Mouse (Mus musculus) frontal cortex, postnatal 36 days (tissue): ENCODE results near the gene Ndufaf8.
A peak's percentile ranks its signal among the peaks of the same experiment; 100 is the strongest.

Experiments
- DNase-seq, 2 experiments: peaks; one replicate each; pipeline ENCODE4 v3.0.0; 2022; ENCODE audit warnings: low spot score in 2 of 2

Gene Ndufaf8

DNA sequence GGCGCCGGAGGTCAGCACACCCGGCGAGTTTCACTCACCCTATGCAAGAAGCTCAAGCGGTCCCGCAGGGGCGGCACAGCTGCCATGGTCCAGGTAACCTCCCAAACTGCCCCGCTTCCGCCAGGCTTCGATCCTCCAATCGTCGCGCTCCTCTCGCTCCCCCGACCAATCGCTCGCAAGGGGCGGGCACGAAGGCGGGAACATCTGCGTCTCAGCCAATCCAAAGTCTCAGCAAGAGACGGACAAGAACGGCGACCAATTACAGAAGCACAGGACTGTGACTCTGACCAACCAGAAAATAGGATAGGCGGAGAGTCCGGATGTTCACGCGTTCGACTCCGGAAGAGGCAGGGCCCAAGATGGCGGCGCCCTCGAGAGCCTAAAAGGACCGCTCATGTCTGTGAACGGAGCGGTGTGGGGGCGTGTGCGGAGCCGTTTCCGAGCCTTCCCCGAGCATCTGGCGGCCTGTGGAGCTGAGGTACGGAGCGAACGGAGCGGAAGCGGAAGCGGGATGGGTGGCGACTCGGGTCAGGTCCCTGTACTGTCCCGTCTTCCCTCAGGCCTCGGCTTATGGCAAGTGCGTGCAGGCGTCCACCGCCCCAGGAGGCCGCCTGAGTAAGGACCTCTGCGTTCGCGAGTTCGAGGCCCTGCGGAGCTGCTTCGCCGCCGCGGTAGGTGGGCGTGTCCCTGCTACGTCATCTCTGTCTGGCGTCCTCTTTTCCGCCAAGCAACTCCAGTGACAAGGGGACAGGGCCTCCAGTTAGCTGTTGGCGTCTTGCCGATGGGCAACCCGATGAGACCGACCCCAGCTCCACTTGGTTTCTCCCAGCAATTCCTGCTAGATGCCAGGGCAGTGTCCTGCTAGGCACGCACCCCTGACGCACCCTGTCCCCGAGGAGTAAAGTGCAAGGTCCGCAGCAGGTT lies at the start of gene Ndufaf8, which contains the start of gene Tepsin:
Gene Ndufaf8 (plus strand): TSS at position 341 of the 924 bp plus-strand sequence.
Gene Tepsin (minus strand): TSS at position 144 of the 924 bp plus-strand sequence.
- peak; percentile 100 for DNase-seq

DNA sequence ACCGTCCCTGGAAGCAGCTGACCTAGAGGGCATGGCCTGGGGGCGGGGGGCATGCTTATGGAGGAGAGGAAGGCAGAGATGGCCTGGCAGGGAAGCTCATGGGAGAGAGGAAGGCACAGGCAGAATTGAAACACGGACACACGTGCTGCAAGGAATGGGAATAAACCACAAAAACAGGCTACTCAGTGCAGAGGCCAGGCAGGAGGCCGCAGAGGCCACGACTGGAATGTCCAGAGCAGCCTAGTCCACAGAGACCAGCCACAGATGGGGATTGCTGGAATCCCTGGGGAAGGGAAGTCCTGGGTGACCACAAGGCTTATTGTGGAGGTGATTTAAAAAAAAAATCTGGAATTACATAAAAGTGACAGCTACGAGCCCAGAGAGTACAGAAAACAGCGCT lies 49.7 kb upstream of the Ndufaf8 start:
- no peak for DNase-seq

DNA sequence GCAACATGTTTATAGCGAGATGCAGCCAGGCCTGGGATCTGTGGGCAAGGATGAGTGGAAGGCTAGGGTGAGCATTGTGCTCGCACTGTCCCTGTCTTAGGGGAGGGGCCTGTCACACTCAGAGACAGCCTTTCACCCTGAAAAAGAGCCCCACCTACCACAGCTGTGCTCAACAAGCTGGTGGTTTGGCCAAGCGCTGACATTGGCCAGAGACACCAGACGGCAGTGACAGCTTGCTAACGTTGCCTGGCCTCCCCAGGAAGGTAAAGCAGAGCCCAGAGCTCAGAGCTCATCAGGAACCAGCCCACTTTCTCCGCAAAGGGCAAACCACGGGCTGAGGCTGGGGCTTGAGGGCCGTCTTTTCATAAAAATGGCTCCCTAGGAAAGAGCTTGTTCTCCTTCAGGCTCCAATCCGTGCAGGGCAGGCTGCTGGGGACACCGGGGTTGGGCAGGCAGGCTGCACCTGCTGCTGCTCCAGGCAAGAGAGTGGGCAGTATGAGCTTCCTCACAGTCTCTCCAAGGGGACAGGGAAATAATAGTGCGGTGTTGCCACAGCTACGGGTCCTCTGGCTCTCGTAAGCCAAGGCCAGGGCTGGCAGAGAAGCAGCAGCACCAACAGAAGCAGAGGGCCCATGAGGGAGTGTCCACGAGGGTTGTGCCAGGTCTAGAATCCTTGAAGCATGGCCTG lies 47.5 kb upstream of the Ndufaf8 start:
- no peak for DNase-seq

DNA sequence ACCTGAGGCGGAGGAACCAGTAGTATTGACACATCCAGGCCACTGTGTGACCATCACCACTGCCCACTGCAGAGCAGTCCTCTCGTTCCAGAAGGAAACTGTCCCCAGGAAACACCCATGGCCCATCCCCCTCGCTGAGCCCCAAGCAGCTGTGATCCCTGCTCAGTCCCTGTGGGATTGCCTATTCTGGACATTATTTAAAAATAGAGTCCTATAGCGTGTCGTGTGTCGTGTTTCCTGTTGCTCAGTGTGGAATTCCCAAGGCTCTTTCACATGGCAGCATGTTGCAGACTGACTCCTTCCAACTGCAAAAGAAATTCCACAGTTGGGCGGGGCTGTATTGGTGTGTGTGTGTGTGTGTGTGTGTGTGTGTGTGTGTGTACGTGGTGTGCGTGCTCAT lies 46.5 kb upstream of the Ndufaf8 start:
- DNase-seq: no peak

DNA sequence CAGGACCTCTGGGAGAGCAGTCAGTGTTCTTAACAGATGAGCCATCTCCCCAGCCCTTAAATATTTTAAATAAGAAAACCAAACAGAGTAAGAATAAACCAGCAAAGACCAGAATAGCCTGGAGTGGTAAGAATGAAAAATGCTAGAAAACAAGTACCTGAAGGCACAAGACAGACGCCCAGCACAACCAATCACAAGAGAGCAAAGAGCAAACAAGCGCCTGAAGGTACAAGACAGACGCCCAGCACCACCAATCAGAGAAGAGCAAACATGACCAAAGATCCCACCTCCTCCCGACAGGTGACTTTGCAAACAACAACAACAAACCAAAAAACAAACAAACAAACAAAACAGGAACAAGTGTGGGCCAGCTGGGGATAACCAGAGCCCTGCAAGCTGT lies 44.9 kb upstream of the Ndufaf8 start:
- no peak for DNase-seq

DNA sequence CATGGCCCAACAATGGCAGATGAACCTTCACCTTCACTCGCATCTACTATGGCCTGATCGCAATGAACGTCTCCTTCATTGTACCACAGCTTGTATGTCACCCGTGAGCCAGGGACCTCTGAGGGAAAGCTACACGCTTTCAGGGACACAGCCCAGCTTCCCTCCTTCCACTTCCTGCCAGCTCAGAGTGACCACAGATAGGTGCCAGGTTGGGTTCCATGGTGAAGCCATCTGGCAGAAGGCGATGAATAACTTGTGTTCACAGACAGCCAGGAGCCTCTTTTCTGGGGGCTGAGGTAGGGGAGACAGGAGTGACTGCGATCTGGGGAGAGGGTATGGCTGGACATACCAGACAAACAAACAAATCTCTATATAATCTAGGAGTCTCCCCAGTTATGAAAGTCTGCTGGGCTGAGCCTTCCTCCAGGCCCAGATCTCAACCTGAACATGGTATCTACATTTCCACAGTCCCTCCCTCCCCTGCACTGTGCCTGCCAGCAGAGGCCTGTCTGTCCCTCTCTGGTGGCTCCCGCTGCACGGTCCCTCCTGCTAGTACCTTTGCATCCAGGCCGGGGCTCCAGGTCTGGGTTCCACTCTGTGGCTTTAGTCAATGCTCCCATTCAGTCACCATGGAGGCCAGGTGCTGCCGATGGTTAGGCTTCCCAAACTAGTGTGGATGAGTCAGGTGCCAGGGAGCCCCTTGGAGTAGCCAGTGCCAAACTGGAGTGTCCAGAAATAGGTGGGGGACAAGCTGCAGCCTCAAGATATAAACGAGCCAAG lies 42.6 kb upstream of the Ndufaf8 start:
- no peak for DNase-seq

DNA sequence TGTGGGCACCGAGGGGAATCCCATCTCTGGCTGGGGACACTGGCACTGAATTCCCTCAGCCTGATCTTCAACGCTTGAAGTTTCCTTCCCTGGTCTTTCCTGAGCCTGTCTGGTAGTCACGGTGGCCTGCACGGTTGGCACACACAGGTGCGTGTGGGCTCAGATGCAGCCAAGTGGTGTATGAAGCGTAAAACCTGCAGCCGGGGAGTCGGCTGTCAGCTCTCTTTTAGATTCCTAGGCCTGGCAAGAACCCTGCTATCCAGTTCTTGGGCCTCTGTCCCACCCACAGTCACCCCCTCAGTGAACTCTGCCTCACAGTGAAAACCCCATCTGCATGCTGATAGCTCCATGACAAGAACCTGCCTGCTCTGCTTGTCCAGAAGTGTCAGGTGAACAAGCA lies 38.1 kb upstream of the Ndufaf8 start:
- no peak for DNase-seq

DNA sequence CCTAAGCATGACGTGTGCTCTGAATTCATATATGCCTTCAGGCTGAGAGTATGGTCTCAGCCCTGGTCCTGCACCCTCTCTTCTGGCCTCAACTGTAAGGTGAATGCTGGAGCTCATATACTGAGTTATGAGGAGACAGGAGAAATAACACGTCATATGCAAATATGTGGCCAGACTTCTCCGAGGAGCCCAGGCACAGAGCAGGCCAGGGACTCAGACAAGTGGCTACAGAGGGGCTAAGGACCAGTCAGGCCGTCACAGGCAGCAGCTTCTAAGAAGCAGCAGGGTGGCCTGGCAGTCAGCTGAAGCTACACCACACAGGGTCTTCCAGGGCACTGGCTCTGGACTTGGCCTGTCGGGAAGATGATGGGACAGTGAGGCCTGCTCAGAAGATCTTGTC lies 35.4 kb upstream of the Ndufaf8 start:
- DNase-seq: no peak

DNA sequence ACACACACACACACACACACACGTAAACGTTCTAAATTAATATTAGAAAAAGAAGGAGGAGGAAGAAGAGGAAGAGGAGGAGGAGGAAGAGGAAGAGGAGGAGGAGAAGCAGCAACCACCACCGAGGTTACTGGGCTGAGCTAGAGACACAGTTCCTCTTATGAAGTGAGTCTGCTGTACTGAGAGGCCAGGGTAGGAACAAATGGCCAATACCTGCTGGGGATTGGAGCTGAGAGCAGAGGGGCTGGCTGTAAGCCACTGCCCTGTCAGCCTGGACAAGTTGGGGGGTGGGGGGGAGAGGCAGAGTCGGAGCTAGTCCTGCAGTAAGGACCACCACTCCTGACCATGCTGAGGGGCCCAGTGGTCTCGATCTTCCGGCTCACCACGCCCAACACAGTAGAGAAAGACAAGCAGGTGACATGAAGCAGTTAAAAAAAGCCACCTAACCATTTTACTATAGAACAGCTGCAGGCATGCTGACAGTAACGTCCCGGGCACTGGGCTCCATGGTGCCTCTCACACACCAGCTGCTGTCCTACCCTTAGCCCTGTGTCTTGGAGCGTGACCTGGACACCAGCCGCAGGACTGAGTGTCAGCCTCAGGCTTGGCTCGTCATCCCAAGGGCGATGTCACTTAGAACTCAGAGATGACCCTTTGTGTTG lies 34.6 kb upstream of the Ndufaf8 start:
- DNase-seq: no peak

DNA sequence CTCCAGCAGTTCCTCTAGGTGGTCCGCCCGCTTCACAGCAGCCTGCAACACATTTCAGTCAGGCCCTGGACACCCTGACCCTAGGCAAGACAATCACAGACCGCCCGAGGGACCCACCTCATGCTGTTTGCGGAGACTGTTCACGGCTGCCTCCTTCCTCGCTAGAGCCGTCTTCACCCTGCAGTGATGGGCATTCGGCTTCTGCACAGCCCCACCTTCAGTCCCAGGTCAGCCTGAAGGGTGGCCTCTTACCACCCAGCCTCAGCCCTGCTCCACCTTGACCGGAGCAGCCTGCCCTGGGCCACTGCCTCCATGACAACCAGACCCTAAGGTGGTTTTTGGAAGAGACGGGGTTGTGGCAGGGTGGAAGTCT lies 34.1 kb upstream of the Ndufaf8 start:
- DNase-seq: no peak

DNA sequence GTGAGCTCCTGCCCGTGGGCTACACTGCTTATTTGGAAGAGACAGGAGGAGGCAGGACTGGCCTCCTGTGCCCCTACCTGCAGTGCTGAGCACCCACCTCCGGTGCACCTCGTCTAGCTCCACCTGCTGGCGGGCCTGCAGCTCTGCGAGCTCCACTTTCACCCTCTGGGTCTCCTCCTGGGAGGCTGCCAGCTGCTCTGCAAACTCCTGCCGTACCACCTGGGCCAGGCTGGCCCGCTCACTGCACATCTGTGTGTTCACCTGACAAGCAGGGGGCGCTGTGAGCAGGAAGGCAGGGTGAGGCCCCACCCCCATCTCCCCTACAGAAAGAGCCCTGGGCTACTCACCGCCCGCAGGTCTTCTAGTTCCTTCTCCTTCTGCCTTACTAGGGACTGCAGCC lies 33.4 kb upstream of the Ndufaf8 start:
- DNase-seq: peak; percentile 40 to 46

DNA sequence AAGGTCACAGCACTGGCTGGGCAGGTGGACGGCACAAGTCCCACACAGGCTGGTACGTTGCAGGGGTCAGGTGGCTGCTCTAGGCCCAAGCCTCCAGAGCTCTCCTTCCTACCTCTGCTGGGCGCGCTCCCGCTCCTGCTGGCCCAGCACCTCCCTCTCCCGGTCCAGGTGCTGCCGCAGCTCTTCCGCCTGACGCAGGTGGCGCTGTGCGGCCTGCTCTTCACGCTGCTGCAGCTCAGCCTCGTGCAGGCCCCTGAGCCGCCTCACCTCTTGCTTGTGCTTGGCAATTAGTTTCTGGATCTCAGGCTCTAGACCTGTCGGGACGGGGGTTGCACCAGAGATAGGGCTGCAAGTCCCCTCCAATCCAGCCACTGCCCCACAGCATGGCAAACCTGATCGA lies 30.9 kb upstream of the Ndufaf8 start:
- no peak for DNase-seq

DNA sequence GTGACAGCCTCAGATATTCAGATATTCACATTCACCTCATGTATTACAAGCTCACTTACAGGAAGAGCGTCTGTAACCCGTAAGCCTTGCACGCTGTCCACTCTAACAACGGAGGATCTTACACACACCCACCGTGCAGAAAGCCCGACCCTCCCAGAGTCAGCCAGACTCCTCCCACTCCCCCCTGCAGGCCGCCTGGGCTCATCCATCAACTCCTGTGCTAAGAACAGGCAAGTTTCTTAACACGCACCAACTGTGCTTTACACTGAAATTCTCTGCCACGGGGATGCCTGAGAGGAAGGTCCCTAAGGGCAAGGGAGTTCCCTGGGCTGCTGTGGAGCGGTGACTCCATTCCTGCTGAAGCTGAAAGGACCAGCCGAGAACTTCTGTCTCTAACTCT lies 29.5 kb upstream of the Ndufaf8 start:
- DNase-seq: no peak

DNA sequence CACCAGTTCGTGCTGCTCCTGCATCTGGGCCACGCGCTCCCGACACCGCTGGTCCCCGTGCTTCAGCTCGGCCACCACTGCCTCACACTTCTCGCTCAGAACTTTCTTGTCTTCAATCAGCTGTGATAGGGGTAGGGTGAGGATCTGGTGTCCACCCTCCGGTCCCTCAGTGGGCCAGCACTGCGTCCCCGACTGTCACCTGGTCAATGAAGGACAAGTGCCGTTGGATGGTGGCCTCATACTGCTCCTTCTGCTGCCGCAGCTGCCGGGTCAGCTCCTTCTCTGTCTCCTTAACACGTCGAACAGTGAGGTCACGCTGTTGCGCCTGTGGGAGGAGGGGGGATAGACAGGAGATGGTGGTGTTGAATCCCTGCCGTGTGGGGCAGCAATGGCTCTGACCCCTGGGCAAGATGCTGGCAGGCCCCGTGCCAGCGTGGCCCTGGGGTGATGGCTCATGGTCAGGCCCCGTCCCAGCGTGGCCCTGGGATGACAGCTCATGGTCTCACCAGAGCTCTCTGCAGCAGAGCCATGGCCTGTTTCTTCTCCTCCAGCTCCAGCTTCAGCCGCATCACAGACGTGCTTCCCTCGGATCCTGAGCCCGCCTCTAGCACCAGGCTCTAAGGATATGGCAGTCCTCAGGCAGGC lies 28.3 kb upstream of the Ndufaf8 start:
- no peak for DNase-seq

DNA sequence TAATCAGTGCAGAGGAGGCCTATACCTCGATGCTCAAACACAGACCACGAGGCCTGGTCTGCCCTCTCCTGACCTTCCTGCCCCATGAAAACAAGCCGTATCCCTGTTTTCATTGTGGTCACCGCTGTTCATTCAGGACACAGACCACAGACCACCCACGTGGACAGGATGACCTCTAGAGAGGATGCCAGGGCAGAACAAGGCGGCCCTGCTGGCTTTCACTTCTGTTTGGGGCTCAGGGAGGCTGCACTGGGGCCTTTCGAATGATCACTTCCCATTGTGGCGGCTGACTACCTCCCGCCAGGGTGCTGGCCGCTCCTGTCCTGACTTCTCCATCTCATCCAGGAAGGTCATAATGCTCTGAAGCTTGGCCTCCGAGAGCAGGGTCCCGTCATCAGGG lies 27.7 kb upstream of the Ndufaf8 start:
- DNase-seq: no peak

DNA sequence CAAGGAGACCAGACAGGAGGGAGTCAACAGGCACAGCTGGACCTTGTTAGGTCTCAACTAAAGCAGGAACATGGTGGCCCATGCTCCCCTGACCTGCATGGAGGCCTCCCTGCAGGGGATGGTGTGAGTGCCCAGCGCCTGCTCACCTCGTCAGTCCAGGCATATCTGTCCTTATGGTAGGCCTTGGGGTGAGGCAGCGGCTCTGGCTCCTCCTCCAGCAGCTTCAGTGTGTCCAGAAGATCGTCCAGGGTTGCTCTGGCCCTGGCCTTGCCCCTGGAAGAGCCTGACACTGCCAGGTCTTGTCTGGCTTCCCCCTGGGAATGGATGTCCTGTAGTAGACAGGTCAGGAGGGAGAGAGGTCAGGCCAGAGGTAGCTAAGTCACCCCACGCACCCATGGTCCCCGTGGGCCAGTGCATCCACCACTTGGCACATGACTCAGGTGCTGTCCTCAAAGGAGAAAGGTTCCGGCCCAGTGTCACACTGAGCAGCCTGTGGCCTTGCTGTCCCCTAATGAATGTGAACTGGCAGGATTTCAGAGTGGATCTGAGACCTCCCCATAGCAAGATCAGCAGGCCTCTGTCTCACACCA lies 26.9 kb upstream of the Ndufaf8 start:
- DNase-seq: no peak

DNA sequence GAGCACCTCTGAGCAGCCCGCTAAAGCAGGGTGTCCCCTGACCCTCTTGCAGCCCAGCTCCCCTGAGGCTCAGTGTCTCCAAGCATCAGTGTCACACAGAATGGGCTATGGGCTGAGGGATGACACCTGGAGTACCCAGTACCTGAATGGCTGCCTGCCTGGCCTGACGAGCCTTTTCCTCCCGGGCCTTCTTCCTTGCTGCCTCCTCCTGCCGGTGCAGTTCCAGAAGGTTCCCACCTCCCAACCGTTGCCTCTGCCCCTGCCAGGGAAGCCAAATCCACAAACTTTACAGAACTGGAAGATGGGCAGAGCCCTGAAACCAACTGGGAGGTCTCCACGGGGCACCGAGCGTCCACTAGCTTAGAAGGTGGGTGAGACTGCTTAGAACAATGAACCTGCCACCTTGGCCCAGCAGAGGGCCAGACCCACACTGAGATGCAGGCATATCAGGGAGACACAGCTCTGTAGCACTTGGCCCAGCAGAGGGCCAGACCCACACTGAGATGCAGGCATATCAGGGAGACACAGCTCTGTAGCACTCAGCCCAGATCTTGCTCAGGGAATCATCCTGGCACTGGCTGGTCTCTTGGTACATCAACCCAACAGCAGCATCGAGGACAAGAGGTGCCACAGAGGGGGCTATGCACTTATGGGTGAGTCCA lies 25.6 kb upstream of the Ndufaf8 start:
- no peak for DNase-seq

DNA sequence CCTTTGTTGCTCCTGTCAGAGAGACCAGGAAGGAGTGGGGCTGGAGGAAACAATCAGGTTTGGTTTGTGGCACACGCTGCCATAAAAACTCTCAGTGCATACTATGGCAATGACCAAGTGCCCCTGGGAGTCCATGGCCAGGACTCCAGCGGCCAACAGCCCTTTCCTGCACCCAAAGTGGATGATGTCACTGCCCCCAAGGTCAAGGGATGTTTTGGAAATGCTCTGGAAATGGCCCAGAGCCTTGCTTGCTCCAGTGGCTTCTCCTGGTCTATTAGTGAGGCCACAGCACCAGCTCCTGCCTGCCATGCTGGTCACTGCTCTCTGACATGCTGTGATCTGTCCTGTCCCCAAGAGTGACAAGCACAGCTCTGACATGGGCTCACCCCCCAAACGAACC lies 22.5 kb upstream of the Ndufaf8 start:
- no peak for DNase-seq

DNA sequence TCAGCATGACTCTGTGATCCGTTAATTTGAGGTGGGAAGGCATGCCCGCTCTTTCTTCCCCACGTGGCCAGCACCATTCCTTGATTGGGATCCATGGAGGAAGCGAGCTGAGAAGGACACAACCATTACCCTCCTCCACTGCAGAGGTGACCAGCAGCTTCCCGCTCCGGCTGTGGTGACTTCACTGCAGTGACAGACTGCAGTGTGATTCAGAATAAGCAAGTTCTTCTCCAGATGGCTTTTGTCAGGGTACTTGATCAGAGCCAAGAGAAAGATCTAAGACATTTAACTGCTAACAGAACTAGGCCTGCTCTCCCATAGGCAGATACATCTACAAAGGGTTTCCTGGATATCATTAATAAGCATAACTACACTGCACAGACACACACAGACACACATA lies 18.4 kb upstream of the Ndufaf8 start:
- DNase-seq: no peak

DNA sequence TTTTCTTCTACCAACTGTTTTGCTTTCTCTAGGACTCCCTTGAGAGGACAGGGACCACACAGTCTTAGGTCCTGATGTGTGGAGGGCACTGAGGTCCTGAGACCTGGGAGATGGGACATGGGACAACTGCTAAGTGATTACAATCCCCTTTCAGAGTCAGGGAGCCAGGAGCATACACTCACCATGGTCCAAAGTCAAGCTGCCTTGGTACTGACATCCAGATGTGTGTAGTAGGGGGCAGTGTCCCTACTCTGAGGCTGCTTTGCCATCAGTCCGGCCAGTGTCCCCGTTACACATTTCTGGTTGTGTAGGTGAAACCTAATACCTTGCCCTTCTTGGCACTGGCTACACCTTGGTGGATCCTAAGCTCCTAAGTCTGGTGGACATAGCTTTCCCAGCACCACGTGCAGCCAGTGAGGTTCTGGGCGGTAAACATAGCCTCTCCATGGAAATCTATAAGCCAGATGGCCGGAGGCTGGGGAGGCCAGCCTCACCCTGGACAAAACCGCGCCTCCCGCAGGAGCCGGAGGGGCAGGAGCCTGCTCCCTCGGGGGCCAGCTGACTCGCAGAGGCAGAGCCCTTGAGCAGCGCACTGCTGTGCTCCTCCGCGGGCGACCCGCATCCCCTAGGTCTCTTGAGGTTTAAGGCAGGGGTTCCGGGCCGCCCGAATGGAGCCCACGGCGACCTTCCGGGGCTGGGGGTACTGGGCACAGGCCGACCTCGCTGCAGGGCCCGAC lies 12.7 kb upstream of the Ndufaf8 start:
- DNase-seq: peak in 1 of 2 experiments; percentile 24
